Mouse (Mus musculus) embryonic fibroblast, embryonic 13.5 days (primary cell): ENCODE measurements around the gene Cpm. TPM values are rescaled to one million over a fixed set of nuclear protein-coding genes. Genes with fewer than 3 reads are reported as not detected.

Experiments
- H3K27ac ChIP-seq: 2 replicates; pipeline ENCODE4 v1.5.1; 2012; ENCODE audit warnings: low read length, control low read depth, inconsistent platforms; ENCODE audit not compliant: insufficient read depth
- H3K4me1 ChIP-seq: 2 replicates; pipeline ENCODE4 v1.6.1; 2011; ENCODE audit warnings: low read length; ENCODE audit not compliant: control insufficient read depth, insufficient read depth
- H3K4me3 ChIP-seq: 2 replicates; pipeline ENCODE4 v1.5.1; 2011; ENCODE audit warnings: mild to moderate bottlenecking, control low read depth, low read length; ENCODE audit not compliant: insufficient read depth
- CTCF ChIP-seq: IDR thresholded peaks from 2 replicates; pipeline ENCODE4 v1.5.1; 2011; ENCODE audit warnings: mild to moderate bottlenecking, control low read depth, low read length, moderate library complexity, borderline replicate concordance; ENCODE audit not compliant: insufficient read depth
- POLR2A ChIP-seq: IDR thresholded peaks from 2 replicates; pipeline ENCODE4 v1.6.1; 2011; ENCODE audit warnings: low read depth, mild to moderate bottlenecking, control low read depth, low read length, moderate library complexity
- polyA plus RNA-seq: library from polyadenylated mRNA; stranded (reverse); fragments of >200 nt; gene quantifications from 2 replicates; pipeline ENCODE4 v1.2.4, GENCODE M21; 2011; ENCODE audit warnings: low read depth; ENCODE audit not compliant: missing spikeins, insufficient read length

The Cpm gene
- polyA plus RNA-seq, 1 experiment: 1.4 TPM

DNA sequence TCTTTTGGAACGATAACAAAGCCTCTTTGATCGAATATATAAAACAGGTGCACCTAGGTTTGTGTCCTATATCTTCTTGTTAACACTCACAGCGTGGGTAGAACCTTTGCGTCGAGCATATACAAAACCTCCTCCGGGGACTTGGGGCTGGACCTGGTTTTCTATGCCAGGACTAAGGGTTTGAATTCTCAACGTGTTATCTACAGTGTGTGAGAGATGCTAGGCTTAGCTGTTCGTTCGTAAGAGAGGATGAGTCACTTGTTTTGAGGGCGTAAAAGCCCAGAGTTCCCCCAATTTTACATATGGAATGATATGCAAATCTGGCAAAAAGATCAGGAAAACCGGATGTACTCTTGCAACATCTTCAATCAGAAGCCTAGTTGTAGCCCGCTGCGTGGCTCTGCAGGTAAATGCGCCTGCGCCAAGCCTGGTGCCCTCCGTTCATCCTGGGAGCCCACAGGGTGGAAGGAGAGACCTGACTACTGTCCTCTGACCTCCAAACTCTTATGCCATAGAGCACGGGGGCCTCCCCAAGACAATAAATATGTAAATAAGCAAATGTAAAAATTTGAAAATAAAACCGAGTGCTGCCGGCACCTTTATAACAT lies 46.8 kb downstream of the Cpm start:
- peak overlapping the region; percentile 13 for H3K4me3 ChIP-seq

DNA sequence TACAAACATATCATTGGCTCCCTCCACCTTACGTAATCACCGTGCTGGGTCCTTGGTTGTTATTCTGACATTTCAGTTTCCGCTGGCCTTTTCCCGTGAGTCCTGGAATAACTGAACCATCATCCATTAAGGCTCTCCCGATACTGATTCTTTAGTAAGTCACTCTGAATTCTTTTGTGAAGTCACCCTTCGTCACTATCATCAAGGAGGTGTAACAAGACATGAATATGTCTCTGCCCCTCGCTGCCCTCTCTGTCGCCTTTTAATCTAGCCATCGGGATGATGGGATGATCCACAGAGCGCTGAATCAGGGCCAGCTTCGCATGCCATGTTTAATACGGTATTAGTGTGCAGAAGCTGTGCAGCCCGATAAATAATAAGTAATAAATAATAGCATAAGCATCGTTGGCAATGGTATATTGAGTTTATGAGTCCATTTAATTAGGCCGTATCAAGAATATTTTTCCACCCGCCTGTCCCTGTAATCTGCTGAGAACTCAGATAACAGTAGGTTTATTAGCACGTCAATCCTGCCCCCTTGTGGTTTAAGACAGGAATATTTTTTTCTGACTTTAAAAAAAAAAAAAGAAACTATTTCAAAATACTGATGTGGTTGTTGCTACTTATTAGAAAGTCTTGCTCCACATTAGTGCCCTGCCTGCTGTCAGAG lies 47.5 kb downstream of the Cpm start:
- H3K4me1 ChIP-seq: no peaks in the 10 kb centered on the region

More for the DNA sequence above, 46.8 kb downstream of the Cpm start:
- TF ChIP-seq POLR2A: no peak
- H3K27ac ChIP-seq: no peak overlapping the region
- H3K4me1 ChIP-seq: no peaks in the 10 kb centered on the region

DNA sequence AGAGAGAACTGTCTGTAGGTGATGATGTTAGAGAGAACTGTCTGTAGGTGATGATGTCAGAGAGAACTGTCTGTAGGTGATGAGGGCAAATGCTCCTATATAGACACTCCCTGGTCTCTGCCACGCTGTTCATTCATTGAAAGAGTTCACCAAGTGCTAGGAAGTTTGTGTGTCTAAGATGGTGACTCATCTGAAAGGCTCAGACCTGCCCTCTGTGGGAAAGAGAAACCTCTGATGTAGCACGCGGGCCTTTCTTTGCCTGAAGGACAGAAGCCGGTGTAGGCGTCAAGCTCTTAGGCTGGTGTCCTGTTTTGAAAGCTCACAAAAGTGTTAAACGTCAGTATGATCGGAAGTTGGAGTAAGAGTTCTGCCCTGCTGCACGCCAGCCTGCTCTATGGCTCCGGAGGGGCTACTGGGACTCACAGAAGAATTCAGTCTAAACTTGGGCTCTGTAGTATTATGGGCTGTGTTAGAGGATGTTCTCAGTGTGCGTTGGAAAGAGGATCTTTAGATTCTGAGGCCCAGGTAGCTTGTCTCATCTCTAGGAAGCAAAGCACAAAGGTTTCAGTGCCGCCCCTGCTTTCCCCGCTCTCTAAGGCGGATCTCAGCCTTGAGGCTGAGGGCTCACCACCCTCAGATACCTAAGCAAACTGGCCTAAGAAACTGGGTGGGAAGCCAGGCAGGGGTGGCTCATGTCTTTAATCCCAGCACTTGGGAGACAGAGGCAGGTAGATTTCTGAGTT lies 48.4 kb downstream of the Cpm start:
- Histone ChIP-seq H3K4me1 (no peaks in the 10 kb centered on the region), H3K4me3 (no peak overlapping the region), H3K27ac (no peak overlapping the region)
- TF ChIP-seq POLR2A (no peak), CTCF (no peak)

More for the DNA sequence above, 47.5 kb downstream of the Cpm start:
- TF ChIP-seq CTCF (no peak), POLR2A (no peak)
- H3K27ac ChIP-seq: no peak overlapping the region
- peak overlapping the region; percentile 13; the same call in 1 of the 2 replicates for H3K4me3 ChIP-seq

DNA sequence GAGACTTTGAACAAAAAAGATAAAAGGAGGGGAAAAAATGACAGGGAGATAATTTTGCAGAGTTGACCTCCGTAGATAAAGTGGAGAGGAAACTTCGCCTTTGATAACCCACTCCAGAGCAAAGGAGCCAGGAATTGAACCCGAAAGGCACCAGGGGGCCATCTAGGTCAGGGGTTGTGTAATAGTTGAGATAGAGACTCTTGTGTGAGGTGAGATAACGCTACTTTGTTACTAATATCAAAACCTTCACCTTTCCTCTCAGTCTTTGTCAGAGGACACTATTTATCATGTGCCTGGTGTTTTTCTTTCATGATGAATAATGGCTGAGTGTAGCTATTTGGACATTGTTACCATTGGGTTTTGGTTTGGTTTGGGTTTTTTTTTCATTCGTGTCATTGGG lies 49.1 kb downstream of the Cpm start:
- TF ChIP-seq CTCF (no peak), POLR2A (no peak)
- no peak overlapping the region for H3K4me3 ChIP-seq
- no peak overlapping the region for H3K27ac ChIP-seq
- no peaks in the 10 kb centered on the region for H3K4me1 ChIP-seq

DNA sequence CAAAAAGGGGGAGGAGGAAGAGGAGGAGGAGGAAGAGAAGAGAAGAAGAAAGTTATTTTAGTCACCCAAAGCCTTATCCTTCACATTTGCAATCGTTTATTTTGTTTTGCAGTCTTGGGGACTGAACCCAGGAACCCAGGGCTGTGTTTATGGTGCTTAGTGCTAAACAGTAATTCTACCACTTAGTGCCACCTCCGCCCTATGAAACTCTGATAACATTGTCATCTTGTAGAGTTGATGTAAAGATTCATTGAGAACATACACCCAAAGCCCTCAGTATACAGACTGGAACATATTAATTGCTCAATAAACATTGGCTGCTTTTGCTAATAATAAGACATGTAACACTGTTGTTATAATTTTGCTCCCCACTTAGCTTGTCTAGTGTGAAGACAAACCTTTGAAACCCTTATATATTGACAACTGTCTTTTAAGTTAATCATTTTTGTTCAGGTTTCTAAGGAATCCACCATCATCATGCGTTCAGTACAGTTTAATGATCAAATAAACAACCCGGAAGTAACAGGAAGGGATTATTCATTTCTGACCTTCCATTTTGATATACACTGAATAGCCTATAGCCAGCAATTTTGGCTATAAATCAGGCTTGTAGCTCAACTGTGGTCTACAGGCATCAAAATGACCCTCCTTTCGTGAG lies 49.9 kb downstream of the Cpm start:
- no peak overlapping the region for H3K4me3 ChIP-seq
- no peak overlapping the region for H3K27ac ChIP-seq
- TF ChIP-seq POLR2A (no peak), CTCF (no peak)
- H3K4me1 ChIP-seq: no peaks in the 10 kb centered on the region

DNA sequence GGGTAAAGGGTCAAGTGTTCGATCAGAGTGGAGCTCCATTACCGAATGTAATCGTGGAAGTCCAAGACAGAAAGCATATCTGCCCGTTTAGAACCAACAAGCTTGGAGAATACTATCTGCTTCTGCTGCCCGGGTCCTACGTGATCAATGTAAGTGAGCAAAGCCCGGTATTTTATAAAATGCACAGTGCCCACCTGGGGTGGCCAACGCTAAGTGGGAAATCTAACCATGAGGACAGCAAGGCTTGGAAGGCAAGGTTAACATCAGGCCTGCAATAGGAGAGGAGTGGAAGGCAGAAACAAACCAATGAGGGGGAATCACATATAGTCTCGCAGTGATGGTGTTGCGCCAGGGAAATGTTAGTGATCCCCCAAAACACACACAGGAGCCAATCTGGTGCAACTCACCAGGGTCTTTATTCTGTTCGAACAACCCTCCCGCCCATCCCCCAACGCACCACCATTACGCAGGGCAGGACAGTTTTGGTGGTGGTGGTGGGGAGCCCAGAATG lies 50.7 kb downstream of the Cpm start:
- no peaks in the 10 kb centered on the region for H3K4me1 ChIP-seq
- H3K27ac ChIP-seq: no peak overlapping the region
- TF ChIP-seq POLR2A (no peak), CTCF (no peak)
- H3K4me3 ChIP-seq: no peak overlapping the region

DNA sequence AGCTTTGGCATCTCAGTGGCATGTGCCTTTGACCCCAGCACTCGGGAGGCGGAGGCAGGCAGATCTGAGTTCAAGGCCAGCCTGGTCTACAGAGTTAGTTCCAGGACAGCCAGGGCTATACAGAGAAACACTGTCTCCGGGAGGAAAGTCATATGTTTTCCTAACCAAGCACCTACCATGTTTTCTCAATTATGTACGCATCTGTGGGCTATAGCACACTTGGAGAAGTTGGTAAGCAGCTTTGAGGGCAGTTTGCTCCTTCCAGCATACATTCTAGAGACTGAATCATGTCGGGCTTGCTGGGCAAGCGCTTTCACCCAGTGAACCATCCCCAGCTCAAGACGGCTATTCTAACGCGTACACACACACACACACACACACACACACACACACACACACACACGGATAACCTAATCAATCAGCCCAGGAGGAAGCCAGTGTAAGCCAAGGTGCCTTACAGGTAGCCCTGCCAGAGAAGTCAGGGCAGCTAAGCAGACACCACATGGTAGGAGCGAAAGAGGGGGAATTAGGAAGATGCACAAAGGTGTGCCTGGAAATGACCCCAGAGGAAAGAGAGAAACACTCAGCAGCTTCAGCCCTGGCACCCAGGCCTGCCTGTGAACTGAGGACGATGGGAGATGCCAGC lies 51.7 kb downstream of the Cpm start:
- TF ChIP-seq CTCF (no peak), POLR2A (no peak)
- Histone ChIP-seq H3K4me3 (no peak overlapping the region), H3K4me1 (no peaks in the 10 kb centered on the region), H3K27ac (no peak overlapping the region)

DNA sequence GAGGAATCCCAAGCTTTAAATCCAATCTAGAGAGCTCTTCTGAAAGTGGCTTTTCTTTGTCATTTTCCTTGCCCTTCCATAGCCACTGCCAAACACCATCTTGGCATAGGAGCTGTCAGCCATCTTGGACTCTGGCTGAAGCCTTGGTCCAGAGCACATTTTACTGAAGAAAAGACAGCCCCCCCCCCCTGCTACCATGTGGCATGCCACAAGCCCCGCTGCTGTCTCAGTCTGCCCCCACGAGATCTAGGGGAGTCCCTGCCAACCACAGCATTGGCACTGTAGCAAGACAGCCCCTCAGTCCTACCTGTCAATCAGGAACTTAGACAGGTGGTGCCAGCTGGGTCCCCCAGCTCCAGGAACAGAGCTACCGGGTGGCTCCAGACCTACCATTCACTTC lies 52.2 kb downstream of the Cpm start:
- Histone ChIP-seq H3K4me3 (no peak overlapping the region), H3K27ac (no peak overlapping the region), H3K4me1 (no peaks in the 10 kb centered on the region)
- TF ChIP-seq CTCF (no peak), POLR2A (no peak)
